Mouse (Mus musculus) liver, postnatal 0 days (tissue): ENCODE results near the gene Dydc1.

ENCODE experiments used
- CTCF ChIP-seq: sonication (generic); IDR thresholded peaks from 2 replicates; pipeline ENCODE4 v1.5.1; 2016; ENCODE audit warnings: antibody characterized with exemption, low read depth
- EP300 ChIP-seq: IDR thresholded peaks from 2 replicates; pipeline ENCODE4 v1.6.1; 2016; ENCODE audit warnings: antibody characterized with exemption, low read depth, mild to moderate bottlenecking

GRCm38 (mm10) chr14:41052481-41052880 is 20.2 kb upstream of the Dydc1 start:
- TF ChIP-seq EP300 (no peak), CTCF (peak; percentile 42)
